Mouse (Mus musculus) heart, embryonic 10.5 days (tissue): Measurements from ENCODE around the gene Psme1. TPM values are rescaled to one million over a fixed set of nuclear protein-coding genes. Genes with fewer than 3 reads are reported as not detected.
A peak's percentile ranks its signal among the peaks of the same experiment; 100 is the strongest.

Experiments used
- DNase-seq: peaks from one replicate; pipeline ENCODE4 v3.0.0-alpha.2; 2017; ENCODE audit warnings: low spot score
- H3K27ac ChIP-seq: fragments of 300-500 bp; sonication (generic); 2 replicates; pipeline ENCODE4 v1.5.1; 2016; ENCODE audit warnings: mild to moderate bottlenecking
- H3K27me3 ChIP-seq: fragments of 300-500 bp; sonication (generic); 2 replicates; pipeline ENCODE4 v1.6.1; 2016; ENCODE audit warnings: mild to moderate bottlenecking; ENCODE audit not compliant: poor library complexity, insufficient read depth, severe bottlenecking
- H3K36me3 ChIP-seq: fragments of 300-500 bp; sonication (generic); 2 replicates; pipeline ENCODE4 v1.6.1; 2016; ENCODE audit warnings: mild to moderate bottlenecking, moderate library complexity
- H3K4me1 ChIP-seq: fragments of 300-500 bp; sonication (generic); 2 replicates; pipeline ENCODE4 v1.6.1; 2016; ENCODE audit warnings: mild to moderate bottlenecking
- H3K4me3 ChIP-seq: fragments of 300-500 bp; sonication (generic); 2 replicates; pipeline ENCODE4 v1.5.1; 2016; ENCODE audit warnings: mild to moderate bottlenecking, moderate library complexity
- H3K9me3 ChIP-seq: fragments of 300-500 bp; sonication (generic); 2 replicates; pipeline ENCODE4 v1.6.1; 2016; ENCODE audit warnings: mild to moderate bottlenecking, moderate library complexity
- WGBS: fragments of 180-500 bp; shearing (Covaris S2); methylation state at CpG from one replicate; pipeline ENCODE4 v1.1.7; 2016; 5-methylcytosine and 5-hydroxymethylcytosine counted together
- polyA plus RNA-seq: library from polyadenylated mRNA; unstranded; fragments of >200 nt; fragmentation: Nextera tagmentation; extraction: Ambion mirVana; gene quantifications from 2 replicates; pipeline ENCODE4 v1.2.1, GENCODE M21; 2016

The Psme1 gene
- polyA plus RNA-seq, 1 experiment from 2014 or later: 173 TPM

DNA sequence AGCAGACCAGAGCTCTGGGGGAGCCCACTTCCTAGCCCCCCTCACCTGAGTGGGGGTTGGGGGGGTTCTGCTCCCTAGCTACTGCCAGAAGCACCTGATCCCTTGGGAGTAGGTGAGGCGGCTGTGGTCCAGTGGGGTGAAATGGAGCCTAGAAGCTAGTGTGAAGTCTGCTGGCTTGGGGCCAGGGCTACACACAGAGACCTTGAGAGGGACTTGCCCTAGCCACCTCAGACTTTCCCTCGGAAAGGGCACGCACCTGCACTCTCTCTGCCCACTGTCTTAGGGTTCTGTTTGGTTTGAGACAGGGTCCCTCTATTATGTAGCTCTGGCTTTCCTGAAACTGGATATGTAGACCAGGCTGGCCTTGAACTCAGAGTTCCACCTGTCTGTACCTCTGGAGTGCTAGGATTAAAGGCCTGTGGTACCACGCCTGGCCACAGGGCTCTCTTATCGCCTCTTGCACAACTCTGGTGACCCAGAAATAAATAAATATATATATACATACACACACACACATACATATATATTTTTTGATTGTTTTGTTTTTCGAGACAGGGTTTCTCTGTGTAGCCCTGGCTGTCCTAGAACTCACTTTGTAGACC, 846 bp downstream of the Psme1 start:
- DNase-seq: no peak

DNA sequence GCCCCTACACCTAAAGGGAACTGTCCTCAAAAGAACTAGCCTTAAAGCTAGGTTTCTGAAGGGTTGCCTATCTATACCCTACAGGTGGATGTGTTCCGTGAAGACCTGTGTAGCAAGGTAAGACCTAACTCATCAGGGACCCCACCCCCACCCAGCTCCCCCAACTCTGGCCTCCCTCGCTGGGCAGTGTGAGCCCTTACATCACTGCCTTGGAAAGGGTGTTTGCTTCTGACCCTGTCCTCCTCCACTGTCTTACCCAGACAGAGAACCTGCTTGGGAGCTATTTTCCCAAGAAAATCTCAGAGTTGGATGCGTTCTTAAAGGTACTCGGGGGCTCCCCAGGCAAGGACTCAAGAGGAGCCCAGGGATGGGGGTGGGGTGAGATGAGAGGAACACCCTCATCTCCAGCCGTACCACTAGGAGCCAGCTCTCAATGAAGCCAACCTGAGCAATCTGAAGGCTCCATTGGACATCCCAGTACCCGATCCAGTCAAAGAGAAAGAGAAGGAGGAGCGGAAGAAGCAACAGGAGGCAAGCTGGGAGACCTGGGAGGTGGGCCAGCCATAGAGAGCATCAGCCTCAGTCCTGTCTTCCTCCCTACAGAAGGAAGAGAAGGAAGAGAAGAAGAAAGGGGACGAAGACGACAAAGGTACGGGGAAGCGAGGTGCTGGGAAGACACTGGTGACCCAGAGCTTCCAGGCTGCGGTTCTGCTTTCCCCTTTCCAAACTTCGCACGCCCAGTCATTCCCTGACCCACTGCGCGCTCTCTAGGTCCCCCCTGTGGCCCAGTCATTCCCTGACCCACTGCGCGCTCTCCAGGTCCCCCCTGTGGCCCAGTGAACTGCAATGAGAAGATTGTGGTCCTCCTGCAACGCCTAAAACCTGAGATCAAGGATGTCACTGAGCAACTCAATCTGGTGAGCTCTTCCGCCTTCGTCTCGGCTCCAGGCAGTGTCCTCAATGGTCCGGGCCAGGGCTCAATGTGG, 1.9 kb downstream of the Psme1 start:
- Histone ChIP-seq H3K4me3 (0 out of 2 replicates have a peak overlapping the region, but pooled peaks have one; percentile 8), H3K9me3 (no peaks in the 10 kb centered on the region), H3K27me3 (no peaks in the 10 kb centered on the region), H3K36me3 (peaks cover 28% of the 10 kb centered on the region), H3K4me1 (peaks cover 43% of the 10 kb centered on the region), H3K27ac (no peak overlapping the region)
- no peak for DNase-seq
- 83% methylated on average over 23 of the region's 23 CpGs for WGBS

More for the DNA sequence above, 846 bp downstream of the Psme1 start:
- H3K9me3 ChIP-seq: no peaks in the 10 kb centered on the region
- 32% methylated on average over 6 of the region's 6 CpGs for WGBS
- H3K4me1 ChIP-seq: peaks cover 44% of the 10 kb centered on the region
- H3K27me3 ChIP-seq: no peaks in the 10 kb centered on the region
- peak overlapping the region; percentile 84 for H3K4me3 ChIP-seq
- H3K27ac ChIP-seq: peak overlapping the region; percentile 94
- peaks cover 28% of the 10 kb centered on the region for H3K36me3 ChIP-seq

DNA sequence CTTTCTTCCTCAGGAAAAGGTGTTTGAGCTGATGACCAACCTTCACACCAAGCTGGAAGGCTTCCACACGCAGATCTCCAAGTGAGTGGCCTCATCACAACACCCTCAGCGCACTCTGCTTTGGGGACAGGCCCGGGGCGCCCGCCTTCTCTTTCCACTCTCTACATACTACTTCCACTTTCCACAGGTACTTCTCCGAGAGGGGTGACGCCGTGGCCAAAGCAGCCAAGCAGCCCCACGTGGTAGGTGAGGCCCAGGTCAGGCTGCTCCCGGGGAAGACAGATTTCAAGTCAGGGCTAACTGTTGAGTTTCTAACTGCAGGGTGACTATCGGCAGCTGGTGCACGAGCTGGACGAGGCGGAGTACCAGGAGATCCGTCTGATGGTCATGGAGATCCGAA, 2.8 kb downstream of the Psme1 start:
- no peak for DNase-seq
- Histone ChIP-seq H3K27ac (no peak overlapping the region), H3K9me3 (no peaks in the 10 kb centered on the region), H3K4me3 (no peak overlapping the region), H3K4me1 (peaks cover 42% of the 10 kb centered on the region), H3K36me3 (peaks cover 28% of the 10 kb centered on the region), H3K27me3 (no peaks in the 10 kb centered on the region)
- WGBS: 92% methylated on average over 16 of the region's 16 CpGs

DNA sequence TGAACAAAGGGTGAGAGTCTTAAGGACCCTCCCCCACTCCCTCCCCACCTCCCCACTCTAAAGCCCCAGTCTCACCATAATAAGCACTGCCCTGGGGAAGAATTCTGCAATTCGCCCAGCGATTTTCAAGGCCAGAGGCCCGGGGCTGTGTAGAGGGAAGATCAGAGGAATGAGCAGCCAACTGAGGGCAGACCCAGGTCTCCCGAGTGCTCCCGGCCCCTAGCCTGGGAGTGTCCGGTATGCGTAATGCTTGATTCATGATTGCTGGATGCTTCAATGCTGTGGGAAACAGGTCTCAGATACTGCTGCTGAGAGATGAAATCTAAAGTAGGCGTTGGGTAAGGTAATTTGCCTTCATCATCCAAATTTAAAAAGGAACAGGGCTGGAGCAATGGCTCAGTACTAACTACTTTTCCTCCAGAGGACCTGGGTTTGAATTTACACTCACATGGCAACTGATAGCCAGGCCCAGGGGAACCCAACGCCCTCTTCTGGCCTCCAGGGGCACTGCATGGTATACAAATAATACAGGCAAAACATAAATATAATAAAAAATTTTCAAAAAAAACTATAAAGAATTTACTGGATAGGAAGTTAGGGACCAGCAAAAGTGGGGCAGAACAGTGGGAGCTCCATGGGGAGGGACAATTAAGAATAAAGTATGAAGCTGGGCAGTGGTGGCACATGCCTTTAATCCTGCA, 4.2 kb downstream of the Psme1 start:
- peaks cover 31% of the 10 kb centered on the region for H3K36me3 ChIP-seq
- 74% methylated on average over 9 of the region's 9 CpGs for WGBS

DNA sequence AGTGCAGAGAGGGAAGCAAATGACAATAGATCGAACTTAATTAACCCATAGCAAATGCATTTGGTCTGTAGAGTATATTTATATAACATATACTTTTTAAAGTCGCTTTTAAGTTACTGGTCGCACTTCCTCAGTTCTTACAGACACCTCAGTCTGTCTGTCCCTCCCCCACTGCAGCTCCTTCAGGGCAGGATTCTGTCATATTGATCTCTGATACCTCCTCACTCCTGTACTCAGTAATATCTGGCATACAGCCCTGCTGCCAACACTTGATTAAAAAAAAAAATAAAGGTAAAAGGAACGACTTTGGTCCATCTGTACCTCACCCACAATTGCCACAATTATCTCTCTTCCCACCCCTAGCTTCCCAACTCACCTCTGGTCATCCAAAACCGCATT, 6.4 kb downstream of the Psme1 start:
- DNase-seq: peak; percentile 70
- peak overlapping the region; percentile 77 for H3K4me3 ChIP-seq
- no peaks in the 10 kb centered on the region for H3K27me3 ChIP-seq
- H3K9me3 ChIP-seq: no peaks in the 10 kb centered on the region
- peaks cover 41% of the 10 kb centered on the region for H3K36me3 ChIP-seq
- H3K27ac ChIP-seq: peak overlapping the region; percentile 88
- peaks cover 27% of the 10 kb centered on the region for H3K4me1 ChIP-seq
- WGBS: 36% methylated on average over 5 of the region's 5 CpGs

More for the DNA sequence above, 4.2 kb downstream of the Psme1 start:
- Histone ChIP-seq H3K4me1 (peaks cover 40% of the 10 kb centered on the region), H3K9me3 (no peaks in the 10 kb centered on the region), H3K4me3 (no peak overlapping the region), H3K27me3 (no peaks in the 10 kb centered on the region), H3K27ac (no peak overlapping the region)
- DNase-seq: peak; percentile 66

DNA sequence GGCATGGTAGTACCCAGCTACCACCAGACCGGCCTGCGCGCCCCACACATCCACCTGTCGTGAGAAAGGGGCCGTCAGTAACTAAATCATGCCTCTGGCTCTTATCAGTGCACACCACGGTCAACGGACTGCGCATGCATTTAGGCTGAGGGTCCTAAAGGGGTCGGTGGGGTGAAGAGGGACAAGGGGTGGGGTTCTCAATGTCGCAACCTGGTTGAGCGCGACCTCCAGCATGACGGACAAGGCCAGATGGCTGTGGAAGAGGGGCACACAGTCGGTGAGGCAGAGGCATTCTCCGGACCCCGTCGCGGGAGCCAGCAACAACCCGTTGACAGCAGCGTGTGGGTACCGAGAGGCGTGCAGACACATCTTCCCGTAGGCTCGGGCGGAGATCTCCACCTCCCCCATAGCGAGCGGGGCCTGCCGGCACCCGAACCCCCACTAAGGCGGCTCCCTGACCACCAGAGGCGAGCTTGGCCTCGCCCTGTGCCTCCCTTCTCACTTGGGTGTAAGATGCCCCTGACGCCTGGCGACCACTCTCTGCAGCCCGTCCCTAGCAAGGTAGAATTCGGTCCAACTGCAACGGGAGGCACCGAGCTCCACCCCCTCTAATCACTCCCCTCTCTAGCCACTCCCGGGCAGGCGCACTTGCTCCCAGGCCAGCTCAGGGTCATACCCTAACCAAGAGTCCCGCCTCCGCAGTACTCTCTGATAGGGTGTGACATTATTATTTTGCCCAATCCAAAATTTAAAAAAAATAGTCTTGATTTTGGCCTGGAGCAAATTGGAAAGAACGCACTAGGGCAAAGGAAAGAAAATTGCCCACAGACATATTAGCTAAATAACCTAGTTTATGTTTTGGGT, 7.0 kb downstream of the Psme1 start, which contains the start of gene Emc9:
TSS of gene Emc9 (minus strand) at position 601 of the 864 bp plus-strand sequence.
- peak; percentile 90 for DNase-seq
- peaks cover 37% of the 10 kb centered on the region for H3K36me3 ChIP-seq
- no peaks in the 10 kb centered on the region for H3K27me3 ChIP-seq
- WGBS: 2% methylated on average over 43 of the region's 43 CpGs
- no peaks in the 10 kb centered on the region for H3K9me3 ChIP-seq
- peaks cover 24% of the 10 kb centered on the region for H3K4me1 ChIP-seq
- peak within 1 kb of the TSS; percentile 88 for H3K27ac ChIP-seq
- peak within 1 kb of the TSS; percentile 77 for H3K4me3 ChIP-seq

DNA sequence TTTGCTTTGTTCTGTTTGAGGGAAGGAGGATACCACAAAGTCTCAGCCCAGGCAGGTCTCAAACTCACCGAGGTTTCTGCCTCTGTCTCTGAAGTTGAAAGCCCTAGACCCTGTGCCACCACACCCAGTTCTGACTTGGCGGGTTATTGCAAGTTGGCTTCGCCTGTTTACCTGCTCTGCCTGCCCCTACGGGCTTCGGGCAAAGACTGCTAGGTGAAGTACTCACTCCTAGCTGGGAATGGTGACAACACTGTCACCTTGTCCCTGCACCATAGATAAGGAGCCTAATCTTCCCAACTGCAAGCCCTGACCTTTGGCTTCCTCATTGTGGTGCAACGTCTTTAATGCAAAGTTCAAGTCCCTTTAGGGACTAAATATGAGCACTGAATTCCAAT, 7.6 kb downstream of the Psme1 start:
- Histone ChIP-seq H3K9me3 (no peaks in the 10 kb centered on the region), H3K4me3 (peak overlapping the region; percentile 77; the same call in 1 of the 2 replicates), H3K27me3 (no peaks in the 10 kb centered on the region), H3K4me1 (peaks cover 28% of the 10 kb centered on the region), H3K36me3 (peaks cover 30% of the 10 kb centered on the region), H3K27ac (peak overlapping the region; percentile 88)
- no peak for DNase-seq
- 43% methylated on average over 6 of the region's 6 CpGs for WGBS

DNA sequence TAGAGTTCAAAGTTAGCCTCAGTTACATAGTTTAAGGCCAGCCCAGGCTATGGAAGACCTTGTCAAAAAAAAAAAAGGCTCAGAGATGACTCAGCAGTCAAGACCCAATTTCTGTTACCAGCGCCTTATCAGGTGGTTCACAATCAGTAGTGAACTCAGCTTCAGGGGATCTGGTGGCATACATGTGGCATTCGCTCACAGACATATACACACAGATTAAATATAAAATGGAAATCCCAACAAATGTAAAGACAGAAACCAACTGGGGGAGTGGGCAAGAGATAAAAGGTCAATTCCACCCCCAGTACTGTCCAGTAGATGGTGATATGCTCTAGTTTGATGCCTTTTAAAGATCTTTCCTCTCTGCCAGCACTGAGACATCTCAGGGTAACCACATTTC, 8.2 kb downstream of the Psme1 start:
- Histone ChIP-seq H3K4me3 (no peak overlapping the region), H3K4me1 (peaks cover 28% of the 10 kb centered on the region), H3K36me3 (peaks cover 25% of the 10 kb centered on the region), H3K9me3 (no peaks in the 10 kb centered on the region), H3K27ac (peak overlapping the region; percentile 88), H3K27me3 (no peaks in the 10 kb centered on the region)
- no peak for DNase-seq
- WGBS: 80% methylated on average over 2 of the region's 2 CpGs

DNA sequence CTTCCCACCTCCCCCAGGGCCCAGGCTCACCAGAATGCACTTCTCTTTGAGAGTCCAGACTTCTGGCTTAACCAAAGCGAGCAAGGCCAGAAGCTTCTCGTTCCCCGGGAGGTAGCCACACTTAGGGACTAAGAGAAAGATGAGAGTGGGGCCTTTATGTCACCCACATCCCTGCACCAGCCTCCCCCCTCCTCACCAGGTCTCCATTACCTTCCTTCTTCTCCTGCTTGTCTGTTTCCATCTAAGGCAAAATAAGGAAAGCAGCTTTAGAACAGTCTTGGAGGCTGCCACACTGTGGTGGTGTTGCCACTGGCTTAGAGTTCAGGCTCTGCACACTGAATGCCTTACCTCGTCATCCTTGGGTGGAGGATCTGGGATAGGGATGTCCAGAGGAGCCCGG, 11.3 kb downstream of the Psme1 start:
- no peak for DNase-seq
- H3K4me3 ChIP-seq: no peak overlapping the region
- H3K27ac ChIP-seq: no peak overlapping the region
- no peaks in the 10 kb centered on the region for H3K27me3 ChIP-seq
- peaks cover 44% of the 10 kb centered on the region for H3K4me1 ChIP-seq
- H3K36me3 ChIP-seq: peaks cover 19% of the 10 kb centered on the region
- 84% methylated on average over 5 of the region's 5 CpGs for WGBS
- H3K9me3 ChIP-seq: no peaks in the 10 kb centered on the region

DNA sequence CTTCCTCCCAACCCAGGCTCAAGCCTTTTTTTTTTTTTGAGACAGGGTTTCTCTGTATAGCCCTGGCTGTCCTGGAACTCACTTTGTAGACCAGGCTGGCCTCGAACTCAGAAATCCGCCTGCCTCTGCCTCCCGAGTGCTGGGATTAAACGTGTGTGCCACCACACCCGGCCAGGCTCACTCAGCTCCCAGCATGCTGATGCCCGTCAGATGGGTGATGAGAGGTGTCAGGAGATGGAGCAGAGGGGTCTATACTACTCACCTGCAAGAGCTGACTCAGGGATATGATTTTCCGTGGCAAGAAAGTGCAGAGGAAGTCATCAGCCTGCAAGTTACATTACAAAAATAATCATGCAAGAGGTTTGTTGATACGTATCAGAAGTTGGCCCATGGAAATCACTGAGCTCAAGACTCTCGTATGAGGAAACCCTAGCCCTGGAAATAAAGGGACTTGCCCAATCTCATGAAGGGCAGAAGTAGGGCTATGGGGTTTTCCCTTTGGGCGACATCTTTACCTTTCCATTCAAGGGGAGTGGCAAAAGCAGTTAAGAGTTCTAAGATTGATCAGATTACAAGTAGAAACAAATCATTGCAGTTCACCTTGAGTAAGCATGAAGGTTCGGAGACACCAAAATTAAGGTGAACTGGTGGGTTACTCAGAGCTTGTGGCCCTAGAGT, 12.0 kb downstream of the Psme1 start:
- H3K4me3 ChIP-seq: peak overlapping the region; percentile 98
- no peak for DNase-seq
- H3K4me1 ChIP-seq: peaks cover 38% of the 10 kb centered on the region
- no peaks in the 10 kb centered on the region for H3K9me3 ChIP-seq
- WGBS: 81% methylated on average over 11 of the region's 11 CpGs
- H3K36me3 ChIP-seq: peaks cover 25% of the 10 kb centered on the region
- peak overlapping the region; percentile 96 for H3K27ac ChIP-seq
- H3K27me3 ChIP-seq: no peaks in the 10 kb centered on the region

DNA sequence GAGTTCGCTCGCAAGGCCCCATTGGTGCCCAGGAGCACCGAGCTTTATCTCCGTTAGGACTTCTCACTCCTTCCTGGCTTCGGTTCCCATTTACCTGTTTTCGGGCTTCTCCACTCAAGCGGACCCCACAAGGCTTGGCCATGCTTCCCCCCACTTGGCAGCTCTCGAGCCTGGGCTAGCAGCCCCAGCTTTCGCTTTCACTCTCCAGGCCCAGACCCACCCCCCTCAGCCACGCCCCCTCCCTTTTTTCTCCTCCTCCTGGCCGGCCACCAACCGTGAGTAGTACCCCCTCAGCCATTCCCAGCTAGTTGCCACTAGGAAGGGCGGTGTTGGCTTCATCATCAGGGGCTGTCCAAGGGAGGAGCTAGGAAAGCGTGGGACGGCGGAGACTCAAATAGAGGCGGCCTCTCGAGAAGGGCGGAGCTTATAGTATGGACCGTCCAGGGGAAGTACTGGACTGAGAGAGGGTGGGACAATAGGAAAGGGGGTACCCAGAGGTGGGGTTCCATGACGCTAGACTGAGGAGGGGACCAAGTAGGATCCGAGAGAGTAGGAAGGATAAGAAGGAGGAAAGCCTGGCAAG, 12.9 kb downstream of the Psme1 start, which contains the start of gene Psme2:
TSS of gene Psme2 (minus strand) at position 366 of the 583 bp plus-strand sequence.
- Histone ChIP-seq H3K27me3 (no peaks in the 10 kb centered on the region), H3K27ac (peak within 1 kb of the TSS; percentile 96), H3K4me1 (peaks cover 31% of the 10 kb centered on the region), H3K4me3 (peak within 1 kb of the TSS; percentile 98), H3K9me3 (no peaks in the 10 kb centered on the region), H3K36me3 (peaks cover 34% of the 10 kb centered on the region)
- WGBS: 1% methylated on average over 22 of the region's 22 CpGs
- peak; percentile 98 for DNase-seq
